Mouse (Mus musculus) induced T-regulatory cell, adult 2 months (primary cell): Measurements from ENCODE around the gene Siah1a.

ENCODE experiments used
- DNase-seq: peaks from one replicate; pipeline ENCODE4 v3.0.0-alpha.2; 2012; ENCODE audit warnings: low read depth

The Siah1a gene

DNA sequence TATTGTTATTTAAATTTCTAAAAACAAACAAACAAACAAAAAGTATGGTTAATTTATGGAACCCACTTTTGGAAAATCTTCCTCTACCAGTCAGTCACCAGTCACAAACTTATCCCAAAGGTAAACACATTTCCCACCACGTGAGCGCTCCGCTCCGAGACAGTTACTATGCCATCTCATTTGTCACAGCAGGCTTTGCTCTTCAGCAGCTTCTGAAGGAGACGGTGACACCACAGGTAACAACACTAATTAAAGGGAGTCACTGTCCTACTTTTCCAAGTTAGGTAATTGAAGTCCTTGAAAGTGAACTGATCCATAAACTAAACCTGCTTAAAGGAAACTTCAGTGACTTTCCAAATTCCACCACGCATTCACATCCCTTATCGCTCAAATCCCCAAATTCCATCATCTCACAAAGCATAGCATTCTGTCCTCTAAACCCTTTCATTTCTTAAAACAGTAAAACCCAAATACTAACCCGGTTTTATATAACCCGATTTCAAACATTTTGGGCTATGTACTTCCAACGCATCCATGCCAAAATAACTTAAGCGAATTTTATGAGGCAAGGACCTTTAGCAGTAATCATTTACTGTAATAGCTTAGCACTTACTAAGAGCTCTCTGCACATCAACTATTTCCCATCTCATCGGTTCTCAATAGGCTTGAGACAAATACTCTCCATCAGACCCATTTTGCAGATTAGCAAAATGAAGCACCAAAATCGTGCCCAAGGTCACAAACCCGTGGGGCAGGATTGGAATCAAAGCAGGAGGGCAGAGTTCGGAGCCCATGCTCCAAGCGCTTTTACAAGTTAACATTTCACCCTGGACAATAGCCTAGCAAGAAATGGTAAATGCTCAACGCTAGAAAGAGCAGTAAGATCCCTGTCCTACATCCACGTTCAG lies 1.2 kb downstream of the Siah1a start:
- DNase-seq = no peak

GRCm38 (mm10) chr8:86742605-86743345 lies 3.0 kb downstream of the Siah1a start:
- DNase-seq = no peak

- no peak for DNase-seq
Measured at GRCm38 (mm10) chr8:86741627-86742026, 4.1 kb downstream of the Siah1a start.

GRCm38 (mm10) chr8:86740899-86741298 lies 4.8 kb downstream of the Siah1a start:
- no peak for DNase-seq

DNA sequence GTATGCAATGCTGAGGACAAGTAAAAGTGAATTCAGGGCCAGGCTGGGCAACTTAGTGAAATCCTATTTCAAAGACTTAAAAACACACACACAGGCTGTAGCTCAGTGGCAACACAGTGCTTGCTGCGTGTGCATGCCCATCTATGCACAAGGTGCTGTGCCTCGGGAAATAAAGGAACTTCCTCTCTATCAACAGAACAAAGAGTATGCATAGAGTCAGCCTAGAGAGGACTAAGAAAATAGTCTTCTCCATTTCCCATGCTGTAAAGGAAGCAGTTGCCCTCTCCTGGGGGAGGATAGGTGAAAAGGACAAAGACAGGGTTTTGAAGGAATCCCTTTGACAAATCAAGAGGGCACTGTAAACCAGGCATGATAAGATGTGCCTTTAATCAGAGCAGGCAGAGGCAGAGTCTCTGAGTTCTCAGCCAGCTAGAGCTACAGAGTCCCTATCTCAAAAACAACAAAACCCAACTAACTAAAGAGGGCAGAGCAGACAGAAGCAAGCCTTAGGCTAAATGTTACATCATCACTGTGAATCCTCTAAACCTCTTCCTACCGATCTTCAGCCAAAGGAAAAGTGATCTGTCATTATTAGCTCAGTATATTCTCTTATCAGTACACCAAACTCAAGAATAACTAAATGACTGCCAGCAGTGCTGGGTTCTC lies 10.2 kb downstream of the Siah1a start:
- DNase-seq = peak; percentile 32

- DNase-seq = no peak
Measured at GRCm38 (mm10) chr8:86734954-86735353, 10.8 kb downstream of the Siah1a start.

DNA sequence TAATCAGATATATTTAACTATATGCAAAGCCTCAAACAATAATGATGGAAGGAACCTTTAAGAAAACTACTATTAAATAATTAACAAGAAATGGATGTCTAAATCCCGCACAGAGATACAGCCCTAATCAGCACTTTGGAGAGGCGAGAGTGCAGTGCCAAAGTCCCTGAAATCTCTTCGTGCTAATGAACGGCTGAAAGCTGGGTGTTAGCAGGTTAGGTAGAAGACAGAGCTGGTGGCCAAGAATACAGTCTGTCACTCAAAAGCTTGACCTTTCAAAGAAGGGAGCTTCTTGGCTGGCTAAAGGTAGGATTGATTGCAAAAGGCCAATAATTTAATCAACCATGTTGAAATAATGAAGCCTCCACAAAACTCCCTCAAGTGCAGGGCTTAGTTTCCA lies 11.6 kb downstream of the Siah1a start:
- no peak for DNase-seq

DNA sequence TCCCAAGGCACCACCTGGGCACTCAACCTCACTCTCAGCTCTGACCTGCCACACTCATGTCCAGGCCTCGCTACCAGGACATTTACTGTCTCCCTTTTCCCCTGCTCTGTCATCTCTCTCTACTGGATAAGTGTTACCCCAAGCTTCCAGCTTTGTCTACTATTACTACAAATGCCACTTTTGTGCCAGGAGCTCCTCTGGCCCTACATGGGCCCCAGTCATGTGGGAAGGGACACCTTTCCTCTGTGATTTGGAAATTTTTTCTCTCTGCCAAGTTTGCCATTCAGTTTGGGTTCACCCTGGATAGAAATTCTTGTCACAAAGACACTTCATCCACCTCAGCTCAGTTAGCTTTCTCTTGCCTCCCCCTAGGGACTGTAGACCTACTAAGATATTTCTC lies 14.9 kb downstream of the Siah1a start:
- DNase-seq = no peak

- no peak for DNase-seq
Measured at GRCm38 (mm10) chr8:86730303-86730702, 15.4 kb downstream of the Siah1a start.

GRCm38 (mm10) chr8:86728224-86728950 lies 17.3 kb downstream of the Siah1a start:
- no peak for DNase-seq

- no peak for DNase-seq
Measured at GRCm38 (mm10) chr8:86726959-86727358, 18.8 kb downstream of the Siah1a start.

GRCm38 (mm10) chr8:86721490-86721889 lies 24.2 kb downstream of the Siah1a start:
- no peak for DNase-seq

DNA sequence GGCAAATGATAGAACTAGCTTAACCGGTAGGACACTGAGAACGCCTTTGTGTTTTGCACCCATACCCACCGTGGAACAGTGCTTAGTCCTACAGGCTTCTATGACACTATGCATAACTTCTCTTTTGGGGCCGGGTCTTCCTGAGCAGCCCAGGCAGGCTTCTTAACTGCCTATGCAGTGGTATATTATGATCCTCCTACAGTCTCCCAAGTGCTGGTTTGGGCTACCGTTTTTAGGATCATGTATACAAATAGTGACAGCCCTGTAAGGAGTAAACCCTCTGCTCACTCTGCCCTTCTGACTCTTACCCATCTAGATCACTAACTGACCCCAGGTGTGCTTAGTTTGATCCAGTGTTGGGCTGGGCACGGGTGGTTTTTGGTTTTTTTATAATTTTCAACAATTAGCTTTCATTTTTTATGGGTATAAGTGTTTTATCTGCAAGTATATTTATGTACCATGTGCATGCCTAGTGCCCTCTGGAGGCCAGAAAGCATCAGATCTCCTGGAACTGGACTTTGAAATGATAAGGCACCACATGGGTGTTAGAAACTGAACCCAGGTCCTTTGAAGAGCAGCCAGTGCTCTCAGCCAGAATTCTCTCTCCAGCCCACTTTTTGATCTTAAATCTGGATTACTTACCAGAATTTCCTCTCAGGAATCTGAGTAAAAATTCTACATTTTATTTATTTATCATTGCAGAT lies 24.8 kb downstream of the Siah1a start:
- peak; percentile 43 for DNase-seq

DNA sequence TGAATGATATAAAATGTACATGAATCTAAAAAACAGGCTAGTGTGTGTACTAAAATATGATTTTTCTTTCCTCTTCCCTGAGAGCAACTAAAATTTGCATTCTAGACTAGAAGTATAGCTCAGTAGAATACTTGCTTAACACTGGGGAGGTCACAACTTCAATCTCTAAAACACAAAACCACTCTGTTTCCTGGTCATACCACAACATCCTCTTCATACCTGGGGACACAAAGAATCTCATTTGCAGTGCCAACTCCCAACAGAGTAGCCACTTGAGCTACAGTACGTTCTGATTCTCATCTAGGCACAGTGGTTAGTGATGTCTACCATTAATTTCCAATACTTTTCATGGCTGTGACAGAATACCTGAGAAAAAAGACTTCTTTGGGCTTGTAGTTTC lies 26.4 kb downstream of the Siah1a start:
- peak; percentile 59 for DNase-seq

GRCm38 (mm10) chr8:86718332-86718994 lies 27.3 kb downstream of the Siah1a start:
- no peak for DNase-seq

DNA sequence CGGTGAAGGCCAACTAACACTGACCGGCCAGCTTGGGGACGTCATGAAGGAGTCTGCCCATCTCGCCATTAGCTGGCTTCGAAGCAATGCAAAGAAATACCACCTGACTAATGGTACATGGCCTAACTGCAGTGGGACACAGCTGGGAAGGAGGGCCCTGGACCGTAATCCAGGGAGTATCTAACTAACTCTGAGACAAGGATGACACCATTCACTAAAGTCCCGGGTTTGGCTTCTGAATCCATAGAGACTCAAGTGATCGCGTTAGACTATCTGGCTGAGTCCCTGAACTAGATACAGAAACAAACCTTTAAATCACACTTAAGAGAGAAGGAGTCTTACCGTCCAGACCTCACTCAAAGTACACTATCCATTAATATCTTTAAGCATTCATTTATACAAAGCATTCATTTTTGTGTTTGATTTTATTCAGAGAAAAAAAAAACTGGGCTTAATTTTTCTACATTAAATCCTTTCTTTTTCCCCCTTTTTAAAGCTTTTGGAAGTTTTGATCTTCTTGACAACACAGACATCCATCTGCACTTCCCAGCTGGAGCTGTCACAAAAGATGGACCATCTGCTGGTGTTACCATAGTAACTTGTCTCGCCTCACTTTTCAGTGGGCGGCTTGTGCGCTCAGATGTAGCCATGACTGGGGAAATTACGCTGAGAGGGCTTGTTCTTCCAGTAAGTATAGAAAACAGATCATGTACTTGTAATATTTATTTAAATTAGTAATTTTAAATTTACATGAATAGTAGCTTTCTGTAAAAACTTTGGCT lies 32.1 kb downstream of the Siah1a start:
- no peak for DNase-seq

- no peak for DNase-seq
Measured at GRCm38 (mm10) chr8:86712594-86712993, 33.1 kb downstream of the Siah1a start.

DNA sequence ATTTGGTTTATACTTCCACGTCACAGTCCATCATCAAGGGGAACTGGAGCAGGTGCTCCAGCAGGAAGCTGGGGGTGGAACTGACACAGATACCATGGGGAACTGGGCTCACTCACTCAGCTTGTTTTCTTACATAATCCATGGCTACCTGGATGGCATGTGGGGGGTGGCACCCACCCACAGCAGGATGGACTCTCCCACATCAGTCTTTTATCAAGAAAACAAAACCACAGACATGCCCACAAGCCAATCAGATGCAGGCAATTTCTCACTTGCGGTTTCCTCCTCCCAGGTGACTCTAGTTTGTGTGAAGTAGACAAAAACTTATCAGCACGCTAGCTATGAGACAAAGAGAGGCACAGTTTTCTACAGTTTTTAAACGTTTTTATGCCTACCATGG lies 37.9 kb downstream of the Siah1a start:
- peak; percentile 92 for DNase-seq

DNA sequence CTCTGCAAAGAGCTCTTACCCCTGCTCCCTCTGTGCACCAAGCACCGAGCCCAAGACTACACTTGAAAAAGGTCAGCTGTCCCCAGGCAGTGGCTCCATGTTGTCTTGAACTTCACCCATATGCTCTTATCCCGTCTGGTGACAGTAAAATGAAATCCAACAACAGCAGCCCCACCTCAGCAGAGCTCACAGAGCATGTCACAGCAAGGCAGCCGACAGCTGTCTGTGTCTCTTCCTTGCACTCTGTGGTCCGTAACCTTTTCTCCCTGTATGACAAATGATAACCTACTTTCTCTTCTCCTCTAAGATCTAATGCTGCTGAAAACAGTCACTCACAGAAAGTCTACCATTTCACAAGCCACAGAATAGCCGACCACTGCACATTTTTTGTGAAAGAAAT lies 39.0 kb downstream of the Siah1a start:
- peak; percentile 40 for DNase-seq

DNA sequence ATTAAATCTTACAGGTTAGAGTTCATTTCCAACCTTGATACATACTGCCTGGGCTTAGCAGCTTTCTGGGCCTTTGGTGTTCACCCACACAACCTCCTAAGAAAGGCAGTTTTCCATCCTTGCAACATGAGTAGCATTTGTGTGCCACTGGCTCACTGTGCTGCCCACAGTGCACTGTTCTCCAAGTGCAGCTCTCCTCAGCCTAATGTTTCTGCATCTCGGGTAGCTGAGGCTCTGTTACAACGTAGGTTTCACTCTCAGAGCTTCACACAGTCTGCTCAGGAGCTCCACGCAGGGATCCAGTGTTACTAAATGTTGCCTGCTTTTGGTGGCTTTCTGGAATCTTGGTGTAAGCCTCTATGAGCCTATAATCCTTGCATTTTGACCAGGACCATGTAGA lies 40.4 kb downstream of the Siah1a start:
- DNase-seq = no peak
